Mouse (Mus musculus): ENCODE results near the gene Olfr866. TPM values are rescaled to one million over a fixed set of nuclear protein-coding genes. Genes with fewer than 3 reads are reported as not detected.

The Olfr866 gene
- not detected in 2 replicates for polyA plus RNA-seq (2015; fragmentation: Nextera tagmentation; extraction: Ambion mirVana)

DNA sequence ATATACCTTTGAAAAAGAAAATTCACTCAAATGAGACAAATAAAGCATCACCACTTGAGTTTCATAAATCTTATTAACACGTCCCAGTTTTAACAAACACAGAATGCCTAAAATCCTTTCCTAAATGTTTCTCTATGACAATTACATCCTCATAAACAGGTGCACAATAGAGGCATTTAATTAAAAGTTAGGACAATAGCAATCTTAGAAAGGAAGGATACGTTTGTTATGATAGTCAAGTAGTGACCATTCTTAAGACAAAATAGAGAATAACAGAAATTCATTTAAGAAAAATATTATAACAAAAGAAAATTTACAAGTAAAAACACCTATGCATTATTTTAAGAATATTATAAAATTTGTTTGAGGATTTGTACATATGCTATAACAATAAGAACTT, at the start of gene Olfr866:
Gene Olfr866 (minus strand): TSS at position 101 of the 400 bp plus-strand sequence.
- no peak for ATAC-seq
- Histone ChIP-seq H3K27me3 (no peaks in the 10 kb centered on the region), H3K4me2 (no peak within 1 kb of the TSS), H3K4me1 (no peaks in the 10 kb centered on the region), H3K9me3 (replicated peaks) (peaks cover 6% of the 10 kb centered on the region; the same call in 1 of the 2 replicates), H3K27ac (no peak within 1 kb of the TSS), H3K9ac (no peak within 1 kb of the TSS), H3K36me3 (ENCODE audit: poor library complexity, severe bottlenecking) (no peaks in the 10 kb centered on the region), H3K4me3 (no peak within 1 kb of the TSS)
- 81% methylated on average over 2 of the region's 2 CpGs for WGBS

DNA sequence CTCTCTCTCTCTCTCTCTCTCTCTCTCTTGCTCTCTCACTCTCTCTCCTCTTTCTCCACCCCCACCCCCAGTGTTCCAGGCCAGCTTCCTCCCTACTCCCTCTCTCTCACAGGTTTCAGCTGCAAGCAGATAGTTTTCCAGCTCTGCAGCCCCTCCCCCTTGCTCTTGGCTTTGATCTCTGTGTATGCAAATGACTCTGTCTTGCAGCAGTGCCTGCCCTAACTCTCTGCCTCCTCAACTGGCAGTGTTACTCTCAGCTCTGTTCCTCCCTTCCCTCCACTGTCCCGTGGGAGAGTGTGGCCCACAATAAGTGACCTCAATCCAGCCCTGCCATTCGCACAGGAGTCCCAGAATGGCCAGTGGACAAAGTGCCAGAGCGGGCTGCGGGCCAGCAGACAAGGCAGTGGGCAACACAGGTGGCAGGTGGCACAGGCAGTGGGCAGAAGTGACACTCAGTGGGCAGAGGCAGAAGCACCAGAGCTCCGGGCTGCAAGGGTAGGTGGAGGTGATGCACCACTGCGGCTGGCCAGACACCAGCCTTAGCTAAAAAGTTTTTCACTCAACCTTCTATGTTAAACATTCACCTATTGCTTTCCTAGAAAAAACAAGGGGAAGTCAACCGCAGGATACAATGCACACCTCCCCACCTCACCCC, 45.8 kb upstream of the Olfr866 start:
- H3K36me3 ChIP-seq (ENCODE audit: poor library complexity, severe bottlenecking): no peaks in the 10 kb centered on the region
- no peaks in the 10 kb centered on the region for H3K27me3 ChIP-seq
- ATAC-seq: no peak
- no peaks in the 10 kb centered on the region for H3K4me1 ChIP-seq
- no peak overlapping the region for H3K4me3 ChIP-seq
- H3K9me3 ChIP-seq (replicated peaks): peaks cover 55% of the 10 kb centered on the region
- no peak overlapping the region for H3K27ac ChIP-seq
- H3K9ac ChIP-seq: no peak overlapping the region
- no peak overlapping the region for H3K4me2 ChIP-seq
- 68% methylated on average over 7 of the region's 7 CpGs for WGBS

DNA sequence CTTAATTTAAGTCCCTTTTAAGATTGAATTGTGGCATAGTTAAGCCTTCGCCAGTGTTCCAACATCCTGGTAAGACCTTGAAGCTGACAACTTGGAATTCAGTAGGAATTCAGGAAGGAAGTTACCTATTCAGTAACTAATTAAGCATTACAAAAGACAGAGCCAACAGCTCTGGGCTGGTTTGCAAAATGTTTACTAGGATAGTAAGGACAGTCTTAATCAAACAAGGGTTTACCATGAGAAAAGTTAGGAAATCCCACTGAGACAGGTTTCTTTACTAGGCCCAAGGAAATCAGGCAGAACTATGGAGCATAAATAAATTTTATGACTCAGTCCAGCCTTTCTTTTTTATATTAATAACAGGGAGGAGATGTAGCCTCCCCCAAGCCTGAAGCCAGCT, 43.5 kb upstream of the Olfr866 start:
- H3K36me3 ChIP-seq (ENCODE audit: poor library complexity, severe bottlenecking): no peaks in the 10 kb centered on the region
- H3K4me3 ChIP-seq: no peak overlapping the region
- WGBS: 88% methylated on average over 1 of the region's 1 CpGs
- no peak overlapping the region for H3K4me2 ChIP-seq
- no peak for ATAC-seq
- H3K9ac ChIP-seq: no peak overlapping the region
- H3K27me3 ChIP-seq: no peaks in the 10 kb centered on the region
- no peak overlapping the region for H3K27ac ChIP-seq
- peaks cover 38% of the 10 kb centered on the region for H3K9me3 ChIP-seq (replicated peaks)
- H3K4me1 ChIP-seq: no peaks in the 10 kb centered on the region

DNA sequence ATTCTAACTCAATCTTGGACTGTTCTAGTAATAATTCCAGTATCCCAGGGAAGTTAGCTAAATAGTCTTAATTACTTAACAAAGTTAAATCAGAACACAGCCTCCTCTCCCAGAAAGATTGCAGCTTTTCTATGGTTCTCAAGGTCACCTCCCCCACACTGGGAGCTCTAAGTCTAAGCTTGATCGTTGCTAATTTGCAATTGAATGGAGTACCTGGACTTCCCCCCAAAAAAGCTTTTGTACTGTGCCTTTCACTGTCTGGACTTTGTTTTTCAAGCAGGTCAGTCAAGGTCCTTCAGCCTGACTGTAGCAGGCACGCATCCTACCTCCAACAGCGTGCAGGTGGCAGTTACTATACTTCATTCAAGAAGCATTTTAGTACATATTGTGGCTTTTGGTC, 42.4 kb upstream of the Olfr866 start:
- no peak for ATAC-seq
- no peaks in the 10 kb centered on the region for H3K4me1 ChIP-seq
- peaks cover 32% of the 10 kb centered on the region for H3K9me3 ChIP-seq (replicated peaks)
- no peaks in the 10 kb centered on the region for H3K27me3 ChIP-seq
- no peak overlapping the region for H3K27ac ChIP-seq
- H3K36me3 ChIP-seq (ENCODE audit: poor library complexity, severe bottlenecking): no peaks in the 10 kb centered on the region
- no peak overlapping the region for H3K4me3 ChIP-seq
- 60% methylated on average over 3 of the region's 3 CpGs for WGBS
- H3K9ac ChIP-seq: no peak overlapping the region
- no peak overlapping the region for H3K4me2 ChIP-seq

DNA sequence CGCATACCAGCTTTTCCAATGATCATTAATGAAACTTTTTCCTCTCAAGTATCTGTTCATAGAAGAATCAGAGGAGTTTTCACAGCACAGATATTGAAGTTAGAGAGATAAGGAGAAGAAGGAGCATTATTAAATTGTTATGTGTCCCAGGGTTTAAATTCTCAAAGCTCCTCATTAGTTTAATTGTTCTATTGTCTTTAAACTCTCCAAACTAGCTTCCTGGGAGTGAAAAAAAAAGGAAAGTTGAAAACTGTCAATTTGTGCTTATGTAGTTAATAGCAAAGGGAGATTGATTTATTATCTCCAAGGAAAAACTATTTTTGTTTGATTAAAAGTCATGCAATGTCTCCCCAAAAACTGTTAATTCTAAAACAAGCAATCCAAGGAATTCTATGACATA, 29.6 kb upstream of the Olfr866 start, which contains the start of gene Olfr867:
Gene Olfr867 (minus strand): TSS at position 101 of the 400 bp plus-strand sequence.
- no peak within 1 kb of the TSS for H3K4me3 ChIP-seq
- H3K9ac ChIP-seq: no peak within 1 kb of the TSS
- no peaks in the 10 kb centered on the region for H3K27me3 ChIP-seq
- H3K9me3 ChIP-seq (replicated peaks): peaks cover 19% of the 10 kb centered on the region
- H3K27ac ChIP-seq: no peak within 1 kb of the TSS
- H3K4me2 ChIP-seq: no peak within 1 kb of the TSS
- H3K4me1 ChIP-seq: no peaks in the 10 kb centered on the region
- ATAC-seq: no peak
- H3K36me3 ChIP-seq (ENCODE audit: poor library complexity, severe bottlenecking): no peaks in the 10 kb centered on the region
- whole genome bisulfite sequencing: 78% methylated on average over 1 of the region's 1 CpGs

DNA sequence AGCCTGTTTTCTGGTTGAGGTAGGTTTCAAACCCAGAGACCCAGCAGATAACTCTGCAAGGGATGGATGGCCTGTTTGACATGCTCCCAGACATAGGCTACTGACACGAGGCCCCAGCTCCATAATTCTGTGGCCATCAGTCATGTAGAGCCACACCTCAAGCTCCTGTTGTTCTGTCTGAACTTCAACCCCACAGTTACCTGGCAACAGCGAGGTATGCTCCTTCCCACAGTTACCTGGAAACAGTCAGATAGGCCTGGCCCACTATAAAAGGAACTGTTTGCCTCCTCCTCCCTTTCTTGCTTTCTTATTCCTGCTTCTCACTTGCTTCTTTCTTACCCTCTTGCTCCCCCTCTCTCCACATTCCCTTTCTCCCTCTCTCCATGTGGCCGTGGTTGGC, 20.1 kb upstream of the Olfr866 start:
- 70% methylated on average over 3 of the region's 3 CpGs for WGBS
- peaks cover 16% of the 10 kb centered on the region for H3K9me3 ChIP-seq (replicated peaks)

More for the DNA sequence above, 20.1 kb upstream of the Olfr866 start:
- no peaks in the 10 kb centered on the region for H3K4me1 ChIP-seq
- H3K27ac ChIP-seq: no peak overlapping the region
- no peaks in the 10 kb centered on the region for H3K27me3 ChIP-seq
- no peaks in the 10 kb centered on the region for H3K36me3 ChIP-seq (ENCODE audit: poor library complexity, severe bottlenecking)
- no peak for ATAC-seq
- H3K4me2 ChIP-seq: no peak overlapping the region
- no peak overlapping the region for H3K4me3 ChIP-seq
- H3K9ac ChIP-seq: no peak overlapping the region

Small RNA genes within 50 kb of the gene (microRNA-seq; reads per million reads assigned to microRNA genes)
- not detected for gene Gm26231
- not detected for gene Gm44395

Other genes with a start within 250 kb of the Olfr866 start
- gene Olfr58, start 247.8 kb downstream of the Olfr866 start, polyA plus RNA-seq (2015; fragmentation: Nextera tagmentation; extraction: Ambion mirVana): not detected in 2 replicates
- gene Olfr859, start 223.1 kb downstream of the Olfr866 start, polyA plus RNA-seq (2015; fragmentation: Nextera tagmentation; extraction: Ambion mirVana): not detected in 2 replicates
- gene Olfr860, start 178.3 kb downstream of the Olfr866 start, polyA plus RNA-seq (2015; fragmentation: Nextera tagmentation; extraction: Ambion mirVana): not detected in 2 replicates
- not detected in 2 replicates for gene Olfr862, start 140.0 kb downstream of the Olfr866 start, polyA plus RNA-seq (2015; fragmentation: Nextera tagmentation; extraction: Ambion mirVana)
- gene Olfr77, start 111.2 kb downstream of the Olfr866 start, polyA plus RNA-seq (2015; fragmentation: Nextera tagmentation; extraction: Ambion mirVana): 0.21 and 0.23 TPM in 2 replicates
- gene Olfr867, start 29.5 kb upstream of the Olfr866 start, polyA plus RNA-seq (2015; fragmentation: Nextera tagmentation; extraction: Ambion mirVana): not detected in 2 replicates
- not detected in 2 replicates for gene Olfr868, start 70.6 kb upstream of the Olfr866 start, polyA plus RNA-seq (2015; fragmentation: Nextera tagmentation; extraction: Ambion mirVana)
- gene Olfr869, start 101.0 kb upstream of the Olfr866 start, polyA plus RNA-seq (2015; fragmentation: Nextera tagmentation; extraction: Ambion mirVana): not detected in 2 replicates
- gene Olfr870, start 146.0 kb upstream of the Olfr866 start, polyA plus RNA-seq (2015; fragmentation: Nextera tagmentation; extraction: Ambion mirVana): not detected in 2 replicates
- gene Olfr871, start 184.2 kb upstream of the Olfr866 start, polyA plus RNA-seq (2015; fragmentation: Nextera tagmentation; extraction: Ambion mirVana): not detected in 2 replicates
- gene Olfr872, start 209.1 kb upstream of the Olfr866 start, polyA plus RNA-seq (2015; fragmentation: Nextera tagmentation; extraction: Ambion mirVana): not detected in 2 replicates